Mouse (Mus musculus) left cerebral cortex, adult 8-10 months (tissue): ENCODE results near the gene Egfl7. TPM values are rescaled to one million over a fixed set of nuclear protein-coding genes. Genes with fewer than 3 reads are reported as not detected.

Experiments used
- DNase-seq, 2 experiments: peaks; one replicate each; pipeline ENCODE4 v3.0.0; 2022; ENCODE audit warnings: low spot score in 2 of 2
- total RNA-seq, 4 experiments: library from RNA; stranded (reverse); gene quantifications; 2 replicates each; pipeline ENCODE4 v1.2.4; 2022

The Egfl7 gene
- total RNA-seq, 4 experiments from 2014 or later, result 63.8 to 88.2 (median 66.2) TPM

GRCm38 (mm10) chr2:26593211-26594021, 13.6 kb downstream of the Egfl7 start:
- DNase-seq, result no peak

GRCm38 (mm10) chr2:26594022-26594346, 14.2 kb downstream of the Egfl7 start:
- no peak for DNase-seq

DNA sequence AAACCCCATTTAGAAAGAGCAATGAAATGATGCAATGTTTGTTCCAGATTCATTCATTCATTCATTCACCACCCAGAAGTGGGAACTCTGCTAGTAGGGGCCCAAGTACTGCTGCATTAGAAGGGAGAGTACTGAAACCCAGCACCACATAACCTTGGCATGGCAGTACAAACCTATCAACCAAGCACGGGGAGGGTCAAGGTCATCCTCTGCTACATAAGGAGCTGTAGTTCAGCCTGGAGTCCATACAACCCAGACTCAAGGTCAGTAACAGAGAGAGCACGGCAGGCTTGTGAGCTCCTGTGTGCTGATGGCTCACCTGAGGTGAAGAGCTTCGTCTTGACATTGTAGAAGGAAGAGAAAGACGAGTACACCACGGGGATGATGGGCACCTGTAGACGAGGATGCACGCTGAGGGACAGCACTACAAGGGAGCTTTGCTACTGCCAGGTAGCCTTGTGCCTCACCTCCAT, 14.7 kb downstream of the Egfl7 start:
- no peak for DNase-seq

GRCm38 (mm10) chr2:26594934-26595724, 15.3 kb downstream of the Egfl7 start:
- DNase-seq, result no peak

GRCm38 (mm10) chr2:26595725-26596435, 16.1 kb downstream of the Egfl7 start:
- no peak for DNase-seq

- no peak for DNase-seq
Observed at GRCm38 (mm10) chr2:26596898-26597297, 17.1 kb downstream of the Egfl7 start.

GRCm38 (mm10) chr2:26597810-26598209, 18.0 kb downstream of the Egfl7 start:
- no peak for DNase-seq

DNA sequence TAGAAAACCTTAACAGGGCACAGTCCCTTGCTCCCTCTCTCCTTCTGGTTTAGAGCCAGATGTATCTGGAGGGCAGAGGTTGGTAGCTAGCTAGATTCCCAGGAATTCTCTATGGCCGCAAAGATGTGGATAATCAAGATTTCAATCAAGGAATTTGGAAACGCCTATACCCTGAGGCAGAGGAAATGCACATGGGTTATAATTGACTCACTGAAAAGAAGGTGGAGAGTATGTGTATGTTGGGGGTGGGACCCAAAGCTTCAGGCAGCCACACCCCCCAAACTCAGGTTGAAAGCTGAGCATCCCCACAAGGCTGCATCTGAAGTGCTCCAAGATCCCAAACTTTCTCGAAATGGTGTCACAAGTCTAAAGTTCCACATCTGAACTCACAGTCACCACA, 18.6 kb downstream of the Egfl7 start:
- no peak for DNase-seq

DNA sequence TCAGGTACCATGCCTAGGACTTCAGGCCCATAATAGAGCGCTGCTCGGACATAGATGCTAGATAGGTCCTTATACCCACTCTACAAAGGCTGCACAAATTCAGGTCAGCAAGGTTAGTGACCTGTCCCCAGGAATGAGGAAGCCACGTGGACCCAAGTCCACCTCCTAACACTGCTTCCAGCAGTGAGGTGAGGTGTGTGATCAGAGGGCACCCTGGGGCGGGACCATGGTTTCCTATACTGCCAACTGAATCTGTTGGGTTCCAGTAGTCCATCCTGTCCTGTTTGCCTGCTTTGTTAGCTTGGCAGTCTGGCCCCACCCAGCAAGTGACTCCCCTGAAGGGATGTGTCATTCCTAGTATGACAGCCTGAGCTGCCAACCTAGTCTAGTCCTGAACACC, 20.2 kb downstream of the Egfl7 start:
- no peak for DNase-seq

- no peak for DNase-seq
Observed at GRCm38 (mm10) chr2:26600664-26601063, 20.9 kb downstream of the Egfl7 start.

DNA sequence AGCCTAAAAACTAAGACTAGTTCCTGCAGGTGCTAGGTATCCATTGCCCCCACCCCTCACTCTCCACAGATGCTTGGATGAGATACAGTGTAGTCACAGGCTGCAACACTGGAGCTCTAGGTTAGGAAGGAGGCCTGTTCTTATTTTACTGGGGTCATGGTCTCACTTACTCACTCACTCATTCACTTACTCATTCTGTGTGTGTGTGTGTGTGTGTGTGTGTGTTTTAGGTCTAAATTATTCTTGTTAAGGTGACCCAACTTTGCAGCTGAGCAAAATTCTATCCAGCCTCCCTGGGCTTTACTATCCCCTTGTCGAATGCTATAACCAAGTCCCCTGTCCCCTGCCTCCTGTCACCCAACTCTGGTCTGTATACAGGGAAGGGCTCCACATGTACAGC, 21.8 kb downstream of the Egfl7 start:
- no peak for DNase-seq

GRCm38 (mm10) chr2:26602631-26603030, 22.8 kb downstream of the Egfl7 start:
- no peak for DNase-seq

DNA sequence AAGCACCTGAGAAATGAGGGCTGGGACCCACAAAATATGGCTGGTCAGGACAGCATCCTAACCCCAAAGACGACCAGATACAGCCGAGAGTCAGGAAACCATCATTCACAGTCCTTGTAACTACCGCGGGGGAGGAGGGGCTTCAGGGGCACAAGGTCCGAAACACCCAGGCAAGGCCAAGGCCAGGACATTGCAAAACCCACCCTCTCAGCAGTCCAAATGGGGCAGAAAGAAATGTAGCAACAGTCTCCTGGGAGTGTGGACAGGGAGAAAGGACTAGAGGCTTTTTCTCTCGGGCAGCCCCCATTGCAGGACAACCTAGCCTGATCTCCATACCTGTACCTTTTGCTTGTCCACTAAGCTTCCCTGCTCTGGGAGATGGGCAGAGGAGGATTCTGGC, 23.3 kb downstream of the Egfl7 start:
- no peak for DNase-seq

GRCm38 (mm10) chr2:26603720-26604671, 24.2 kb downstream of the Egfl7 start, which contains the start of gene Agpat2:
Gene Agpat2 (minus strand): TSS chr2:26604417.
- DNase-seq, result no peak

GRCm38 (mm10) chr2:26605331-26605730, 25.5 kb downstream of the Egfl7 start:
- no peak for DNase-seq

GRCm38 (mm10) chr2:26606579-26606978, 26.8 kb downstream of the Egfl7 start:
- DNase-seq, result no peak

DNA sequence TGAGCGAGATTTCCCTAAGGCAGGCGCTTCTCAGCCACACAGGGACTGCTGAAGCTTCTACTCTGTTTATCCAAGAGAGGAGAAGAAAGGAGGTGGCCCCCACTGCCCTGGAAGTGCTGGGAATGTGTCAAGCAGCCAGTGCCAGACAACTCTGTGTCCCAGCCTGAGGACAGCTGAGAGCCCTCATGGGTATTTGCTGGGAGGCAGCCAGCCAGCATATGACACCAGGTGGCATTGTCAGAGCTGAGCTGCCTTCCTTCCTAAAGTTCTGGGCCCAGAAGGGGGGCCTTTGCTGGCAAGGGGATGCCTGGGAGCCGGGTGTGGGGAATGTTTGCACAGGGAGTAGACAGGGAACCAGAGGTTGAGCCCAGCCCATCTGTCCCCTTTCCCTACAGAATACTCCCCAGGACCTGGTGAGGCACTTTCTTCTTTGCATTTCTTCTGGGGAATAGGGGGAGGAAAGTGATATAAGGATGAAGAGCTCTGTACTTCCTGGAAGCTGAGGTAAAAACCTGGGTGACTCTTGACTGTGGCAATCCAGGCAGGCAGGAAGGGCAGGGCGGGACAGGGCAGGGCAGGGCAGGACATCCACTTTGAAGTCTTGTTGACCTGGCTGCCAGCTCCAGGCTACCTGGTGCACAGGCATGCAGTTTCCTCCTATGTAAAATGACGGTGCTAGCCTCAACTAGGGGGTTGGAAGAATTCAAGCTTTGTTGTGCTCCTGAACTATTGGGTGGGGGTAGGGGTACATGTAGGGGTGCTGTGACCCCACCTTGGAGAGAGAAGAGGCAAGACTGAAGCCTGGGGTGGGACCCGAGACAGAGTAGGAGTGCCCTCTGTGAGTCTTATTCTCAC, 27.5 kb downstream of the Egfl7 start:
- no peak for DNase-seq

GRCm38 (mm10) chr2:26608781-26609180, 29.0 kb downstream of the Egfl7 start:
- no peak for DNase-seq

DNA sequence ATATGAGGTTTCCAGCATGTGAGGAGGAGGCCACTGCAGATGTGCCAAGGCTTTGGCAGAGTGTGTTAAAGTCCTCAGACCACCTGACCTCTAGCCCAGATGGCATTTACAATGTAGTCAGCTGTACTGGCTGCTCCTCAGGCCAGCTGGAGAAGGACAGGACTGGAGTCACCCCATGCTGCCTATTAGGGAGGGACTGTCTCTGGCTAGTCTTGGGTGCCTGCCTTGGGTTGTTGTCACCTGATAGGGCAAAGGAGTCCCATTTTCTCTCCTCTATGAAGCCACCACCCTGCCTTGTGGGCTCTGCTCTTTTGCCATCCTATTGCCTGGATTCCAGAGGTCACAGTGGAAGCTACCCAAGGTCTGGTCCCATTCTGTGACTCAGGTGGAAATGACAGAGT, 29.4 kb downstream of the Egfl7 start:
- no peak for DNase-seq

- no peak for DNase-seq
Observed at GRCm38 (mm10) chr2:26610526-26610925, 30.7 kb downstream of the Egfl7 start.
